Mouse (Mus musculus) embryonic facial prominence, embryonic 11.5 days (tissue): ENCODE measurements around the gene Arhgef15. TPM values are rescaled to one million over a fixed set of nuclear protein-coding genes. Genes with fewer than 3 reads are reported as not detected.

Source experiments
- ATAC-seq: fragments of 200-750 bp; cut with Nextera tagmentation; replicated peaks from 2 replicates; pipeline ENCODE4 v1.8.0; 2017; ENCODE audit warnings: low read depth; ENCODE audit not compliant: insufficient number of reproducible peaks, low FRiP score, low TSS enrichment
- DNase-seq: peaks from one replicate; pipeline ENCODE4 v3.0.0-alpha.2; 2015; ENCODE audit warnings: low spot score
- H3K27ac ChIP-seq: fragments of 300-500 bp; sonication (generic); replicated peaks from 2 replicates; pipeline ENCODE4 v1.5.1; 2014; ENCODE audit warnings: mild to moderate bottlenecking, low read depth, low read length, control low read depth
- H3K27me3 ChIP-seq: fragments of 300-500 bp; sonication (generic); 2 replicates; pipeline ENCODE4 v1.6.1; 2014; ENCODE audit warnings: mild to moderate bottlenecking, low read length, moderate library complexity, mixed read lengths; ENCODE audit not compliant: control insufficient read depth, insufficient read depth
- H3K36me3 ChIP-seq: fragments of 300-500 bp; sonication (generic); replicated peaks from 2 replicates; pipeline ENCODE4 v1.6.1; 2014; ENCODE audit warnings: low read depth, mild to moderate bottlenecking, low read length, moderate library complexity, mixed read lengths; ENCODE audit not compliant: control insufficient read depth, insufficient read depth
- H3K4me1 ChIP-seq: fragments of 300-500 bp; sonication (generic); 2 replicates; pipeline ENCODE4 v1.6.1; 2014; ENCODE audit warnings: low read length, mixed read lengths; ENCODE audit not compliant: control insufficient read depth, insufficient read depth
- H3K4me2 ChIP-seq: fragments of 300-500 bp; sonication (generic); 2 replicates; pipeline ENCODE4 v1.6.1; 2014; ENCODE audit warnings: low read depth, mild to moderate bottlenecking, control low read depth, low read length, moderate library complexity
- H3K4me3 ChIP-seq: fragments of 300-500 bp; sonication (generic); 2 replicates; pipeline ENCODE4 v1.5.1; 2014; ENCODE audit warnings: low read depth, low read length, control low read depth
- H3K9ac ChIP-seq: fragments of 300-500 bp; sonication (generic); replicated peaks from 2 replicates; pipeline ENCODE4 v1.6.1; 2014; ENCODE audit warnings: mild to moderate bottlenecking, control low read depth, low read length
- H3K9me3 ChIP-seq: fragments of 300-500 bp; sonication (generic); replicated peaks from 2 replicates; pipeline ENCODE4 v1.6.1; 2016; ENCODE audit warnings: mild to moderate bottlenecking, low read length, inconsistent platforms, mixed read lengths; ENCODE audit not compliant: control insufficient read depth
- WGBS: fragments of 180-500 bp; shearing (Covaris S2); extraction: QIAGEN DNeasy Blood & Tissue Kit; methylation state at CpG from one replicate; pipeline ENCODE4 v1.1.7; 2014; 5-methylcytosine and 5-hydroxymethylcytosine counted together
- polyA plus RNA-seq: library from polyadenylated mRNA; unstranded; fragments of >200 nt; fragmentation: Nextera tagmentation; extraction: Ambion mirVana; gene quantifications from 2 replicates; pipeline ENCODE4 v1.2.1, GENCODE M21; 2014

Arhgef15 gene
- polyA plus RNA-seq, 1 experiment from 2014 or later: 4.5 TPM

GRCm38 (mm10) chr11:68907251-68907650 lies 50.0 kb downstream of the Arhgef15 start:
- H3K27me3 ChIP-seq: no peaks in the 10 kb centered on the region
- no peaks in the 10 kb centered on the region for H3K9me3 ChIP-seq
- no peak for ATAC-seq
- H3K4me1 ChIP-seq: no peaks in the 10 kb centered on the region
- peaks cover 12% of the 10 kb centered on the region for H3K36me3 ChIP-seq
- no peak for DNase-seq
- WGBS: 77% methylated on average over 3 of the region's 3 CpGs
- no peak overlapping the region for H3K4me2 ChIP-seq
- no peak overlapping the region for H3K9ac ChIP-seq
- no peak overlapping the region for H3K27ac ChIP-seq
- no peak overlapping the region for H3K4me3 ChIP-seq

GRCm38 (mm10) chr11:68906461-68906790 lies 50.9 kb downstream of the Arhgef15 start:
- Histone ChIP-seq H3K36me3 (peaks cover 12% of the 10 kb centered on the region), H3K4me3 (no peak overlapping the region), H3K4me2 (no peak overlapping the region), H3K9me3 (no peaks in the 10 kb centered on the region), H3K4me1 (no peaks in the 10 kb centered on the region), H3K9ac (no peak overlapping the region), H3K27me3 (no peaks in the 10 kb centered on the region), H3K27ac (no peak overlapping the region)
- WGBS: 91% methylated on average over 4 of the region's 4 CpGs
- ATAC-seq (no peak), DNase-seq (no peak)

- Histone ChIP-seq H3K27me3 (no peaks in the 10 kb centered on the region), H3K9ac (no peak overlapping the region), H3K9me3 (no peaks in the 10 kb centered on the region), H3K36me3 (peaks cover 12% of the 10 kb centered on the region), H3K4me3 (no peak overlapping the region), H3K4me2 (no peak overlapping the region), H3K27ac (no peak overlapping the region), H3K4me1 (no peaks in the 10 kb centered on the region)
- ATAC-seq (no peak), DNase-seq (no peak)
- 90% methylated on average over 9 of the region's 9 CpGs for WGBS
These were observed 51.4 kb downstream of the Arhgef15 start for GRCm38 (mm10) chr11:68905665-68906460.

DNA sequence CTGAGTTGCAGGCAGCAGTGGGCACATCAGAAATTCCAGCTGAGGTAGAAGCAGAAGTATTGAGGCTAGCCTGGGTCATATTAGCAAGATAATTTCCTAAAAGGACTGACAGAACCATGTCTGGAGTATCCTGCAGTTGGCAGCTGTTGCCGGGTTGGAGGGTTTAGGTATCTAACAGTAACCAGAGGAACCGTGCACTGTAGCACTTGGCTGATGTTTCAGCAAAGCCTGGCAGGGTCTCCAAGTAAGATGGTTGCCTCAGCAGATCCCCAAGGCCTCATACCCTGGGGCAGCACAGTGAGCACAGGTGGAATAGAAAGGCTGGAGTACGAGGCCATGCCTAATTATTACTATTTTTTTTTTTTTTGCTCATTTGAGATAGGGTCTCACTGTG lies 52.1 kb downstream of the Arhgef15 start:
- Histone ChIP-seq H3K27ac (no peak overlapping the region), H3K4me2 (no peak overlapping the region), H3K9ac (no peak overlapping the region; the same call in 1 of the 2 replicates), H3K4me3 (no peak overlapping the region), H3K36me3 (peaks cover 12% of the 10 kb centered on the region), H3K27me3 (no peaks in the 10 kb centered on the region), H3K9me3 (no peaks in the 10 kb centered on the region), H3K4me1 (no peaks in the 10 kb centered on the region)
- DNase-seq: no peak
- no peak for ATAC-seq
- 91% methylated on average over 3 of the region's 3 CpGs for WGBS

- H3K9me3 ChIP-seq: no peaks in the 10 kb centered on the region
- ATAC-seq: no peak
- peak; percentile 87 for DNase-seq
- peaks cover 12% of the 10 kb centered on the region for H3K36me3 ChIP-seq
- no peak overlapping the region; the same call in 1 of the 2 replicates for H3K9ac ChIP-seq
- no peak overlapping the region for H3K27ac ChIP-seq
- 85% methylated on average over 8 of the region's 8 CpGs for WGBS
- H3K4me2 ChIP-seq: no peak overlapping the region
- no peaks in the 10 kb centered on the region for H3K27me3 ChIP-seq
- H3K4me3 ChIP-seq: no peak overlapping the region
- H3K4me1 ChIP-seq: no peaks in the 10 kb centered on the region
These were observed 52.7 kb downstream of the Arhgef15 start for GRCm38 (mm10) chr11:68904375-68905137.

GRCm38 (mm10) chr11:68903775-68904174 lies 53.5 kb downstream of the Arhgef15 start:
- Histone ChIP-seq H3K27ac (no peak overlapping the region), H3K9me3 (no peaks in the 10 kb centered on the region), H3K36me3 (peaks cover 12% of the 10 kb centered on the region), H3K4me3 (no peak overlapping the region), H3K4me1 (no peaks in the 10 kb centered on the region), H3K27me3 (no peaks in the 10 kb centered on the region), H3K9ac (no peak overlapping the region), H3K4me2 (no peak overlapping the region)
- DNase-seq: no peak
- ATAC-seq: no peak
- WGBS: 92% methylated on average over 2 of the region's 2 CpGs

DNA sequence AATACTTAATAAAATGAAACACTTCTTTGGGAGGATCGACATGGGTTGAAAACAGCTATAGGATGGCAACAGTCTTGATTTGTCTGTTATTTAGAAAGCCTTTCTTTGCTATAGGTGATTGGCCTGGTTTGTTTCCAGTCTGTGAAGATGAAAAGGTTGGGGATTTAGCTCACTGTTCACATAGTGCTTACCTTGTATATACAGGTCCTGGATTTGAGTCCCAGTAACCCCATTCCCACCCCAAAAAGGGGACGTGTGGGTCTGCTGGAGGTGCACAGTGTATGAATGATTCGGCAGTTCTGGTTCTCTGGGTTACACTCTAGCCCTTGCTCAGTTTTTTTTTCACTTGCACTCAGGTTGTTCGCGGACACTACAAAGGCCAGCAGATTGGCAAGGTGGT lies 54.5 kb downstream of the Arhgef15 start:
- DNase-seq (no peak), ATAC-seq (no peak)
- Histone ChIP-seq H3K4me1 (no peaks in the 10 kb centered on the region), H3K9me3 (no peaks in the 10 kb centered on the region), H3K4me2 (peak overlapping the region; percentile 73), H3K36me3 (peaks cover 12% of the 10 kb centered on the region), H3K4me3 (peak overlapping the region; percentile 84), H3K27me3 (no peaks in the 10 kb centered on the region), H3K9ac (peak overlapping the region; percentile 97), H3K27ac (no peak overlapping the region)
- WGBS: 83% methylated on average over 5 of the region's 5 CpGs

- Histone ChIP-seq H3K4me2 (peak overlapping the region; percentile 73), H3K27ac (no peak overlapping the region), H3K4me1 (no peaks in the 10 kb centered on the region), H3K27me3 (no peaks in the 10 kb centered on the region), H3K9me3 (no peaks in the 10 kb centered on the region), H3K36me3 (peaks cover 12% of the 10 kb centered on the region), H3K4me3 (peak overlapping the region; percentile 84), H3K9ac (peak overlapping the region; percentile 97)
- ATAC-seq (no peak), DNase-seq (no peak)
- WGBS: 5% methylated on average over 11 of the region's 11 CpGs
These were observed 54.9 kb downstream of the Arhgef15 start for GRCm38 (mm10) chr11:68902367-68902766.
